In the genomic region with DNA sequence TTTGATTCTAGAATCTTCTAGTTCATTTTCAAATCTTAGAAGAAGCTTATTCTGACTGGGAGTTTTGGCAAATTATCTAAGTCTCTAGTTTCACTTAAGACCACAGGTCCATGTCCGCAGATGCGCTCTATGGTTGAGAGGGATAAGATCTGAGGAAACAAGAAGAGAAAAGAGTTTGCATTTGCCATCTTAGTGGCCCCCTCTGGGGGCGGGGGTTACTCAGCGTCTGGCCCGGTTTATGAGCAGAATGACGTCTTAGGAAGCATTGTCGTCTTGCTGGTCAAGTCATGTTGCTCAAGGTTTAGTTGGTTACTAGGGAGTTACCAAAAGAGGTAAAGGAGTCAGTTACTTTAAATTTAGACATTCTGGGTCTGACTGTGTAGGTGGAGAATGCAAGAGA, we compare ENCODE assay signal across 18 mouse cellular contexts.
"Had no signal": no experiment of that assay in that cellular context is flagged by ENCODE, and none has a peak within 500 bp of the region (broad histone marks: within the 10 kb centered on the region; RNA-seq: fewer than 3 reads in every experiment).

No protein-coding gene starts in this region.

- H3K4me3 ChIP-seq: lung, embryonic 15.5 days; midbrain, embryonic 10.5 days; midbrain, embryonic 12.5 days; myocyte; neural tube, embryonic 13.5 days; neural tube, embryonic 15.5 days; stomach, embryonic 15.5 days had no signal

- H3K36me3 ChIP-seq: lung, embryonic 15.5 days; midbrain, embryonic 10.5 days; midbrain, embryonic 12.5 days; neural tube, embryonic 13.5 days; neural tube, embryonic 15.5 days; stomach, embryonic 15.5 days had no signal

- H3K27me3 ChIP-seq: lung, embryonic 15.5 days; midbrain, embryonic 12.5 days; neural tube, embryonic 13.5 days; neural tube, embryonic 15.5 days; stomach, embryonic 15.5 days had no signal

- H3K9me3 ChIP-seq: lung, embryonic 15.5 days; midbrain, embryonic 10.5 days; midbrain, embryonic 12.5 days; neural tube, embryonic 13.5 days; neural tube, embryonic 15.5 days; stomach, embryonic 15.5 days had no signal

- DNase-seq: lung, adult 2 months; lung, postnatal 14 days; lung, postnatal 4 days; midbrain, embryonic 14.5 days; retina, postnatal 1 day; right cerebral cortex, adult 18-20 months; right cerebral cortex, postnatal 25 days; thymus, adult 2 months; thymus, postnatal 25 days; thymus, postnatal 4 days had no signal

- H3K27ac ChIP-seq: lung, embryonic 15.5 days; midbrain, embryonic 10.5 days; midbrain, embryonic 12.5 days; neural tube, embryonic 13.5 days; neural tube, embryonic 15.5 days; stomach, embryonic 15.5 days; stomach, postnatal 0 days had no signal

- H3K4me1 ChIP-seq: midbrain, embryonic 10.5 days; midbrain, embryonic 12.5 days; neural tube, embryonic 13.5 days; stomach, embryonic 15.5 days had no signal

- H3K9ac ChIP-seq: lung, embryonic 15.5 days; midbrain, embryonic 12.5 days; neural tube, embryonic 13.5 days; neural tube, embryonic 15.5 days; stomach, embryonic 15.5 days had no signal

- H3K4me2 ChIP-seq: lung, embryonic 15.5 days; midbrain, embryonic 12.5 days; neural tube, embryonic 13.5 days; neural tube, embryonic 15.5 days; stomach, embryonic 15.5 days had no signal
